Mouse (Mus musculus) myocyte (in vitro differentiated cells): ENCODE measurements around the gene Pcf11.

Source experiments
- CEBPB ChIP-seq: IDR thresholded peaks from 2 replicates; pipeline ENCODE4 v1.6.1; 2011; ENCODE audit warnings: mild to moderate bottlenecking, moderate library complexity; ENCODE audit not compliant: poor library complexity, insufficient read depth, severe bottlenecking
- E2F4 ChIP-seq: IDR thresholded peaks from one replicate; pipeline ENCODE4 v1.6.1; 2011; ENCODE audit warnings: mild to moderate bottlenecking, control low read depth, moderate library complexity; ENCODE audit not compliant: insufficient read depth
- MAX ChIP-seq: IDR thresholded peaks from one replicate; pipeline ENCODE4 v1.6.1; 2011; ENCODE audit warnings: low read depth, mild to moderate bottlenecking, control low read depth
- MYOD1 ChIP-seq, 3 experiments: IDR thresholded peaks; one replicate each; pipeline ENCODE4 v1.6.1; 2011; ENCODE audit warnings: control low read depth in 2 of 3, low read depth in 2 of 3, mild to moderate bottlenecking in 2 of 3, moderate library complexity in 1 of 3; ENCODE audit not compliant: insufficient read length in 2 of 3, control insufficient read depth in 1 of 3
- MYOG ChIP-seq, 3 experiments: IDR thresholded peaks; one replicate each; pipeline ENCODE4 v1.6.1; 2011; ENCODE audit warnings: control low read depth in 2 of 3, low read depth in 2 of 3, mild to moderate bottlenecking in 2 of 3; ENCODE audit not compliant: insufficient read length in 2 of 3, control insufficient read depth in 1 of 3, insufficient read depth in 1 of 3
- POLR2A ChIP-seq: IDR thresholded peaks from one replicate; pipeline ENCODE4 v1.6.1; 2011; ENCODE audit warnings: low read depth, mild to moderate bottlenecking, control low read depth, moderate library complexity; ENCODE audit not compliant: insufficient read length
- POLR2AphosphoS2 ChIP-seq: IDR thresholded peaks from one replicate; pipeline ENCODE4 v1.6.1; 2011; ENCODE audit warnings: low read depth, control low read depth; ENCODE audit not compliant: insufficient read length
- REST ChIP-seq: IDR thresholded peaks from one replicate; pipeline ENCODE4 v1.6.1; 2011; ENCODE audit warnings: mild to moderate bottlenecking, control low read depth, moderate library complexity; ENCODE audit not compliant: insufficient read depth, insufficient read length
- SRF ChIP-seq: IDR thresholded peaks from one replicate; pipeline ENCODE4 v1.6.1; 2011; ENCODE audit warnings: low read depth; ENCODE audit not compliant: control insufficient read depth, insufficient read length
- TCF12 ChIP-seq: IDR thresholded peaks from one replicate; pipeline ENCODE4 v1.6.1; 2011; ENCODE audit warnings: mild to moderate bottlenecking, control low read depth; ENCODE audit not compliant: poor library complexity, insufficient read depth, severe bottlenecking
- TCF3 ChIP-seq: IDR thresholded peaks from one replicate; pipeline ENCODE4 v1.6.1; 2011; ENCODE audit warnings: low read depth, control low read depth; ENCODE audit not compliant: insufficient read length
- USF1 ChIP-seq: IDR thresholded peaks from one replicate; pipeline ENCODE4 v1.6.1; 2011; ENCODE audit warnings: low read depth, mild to moderate bottlenecking, control low read depth, moderate library complexity

DNA sequence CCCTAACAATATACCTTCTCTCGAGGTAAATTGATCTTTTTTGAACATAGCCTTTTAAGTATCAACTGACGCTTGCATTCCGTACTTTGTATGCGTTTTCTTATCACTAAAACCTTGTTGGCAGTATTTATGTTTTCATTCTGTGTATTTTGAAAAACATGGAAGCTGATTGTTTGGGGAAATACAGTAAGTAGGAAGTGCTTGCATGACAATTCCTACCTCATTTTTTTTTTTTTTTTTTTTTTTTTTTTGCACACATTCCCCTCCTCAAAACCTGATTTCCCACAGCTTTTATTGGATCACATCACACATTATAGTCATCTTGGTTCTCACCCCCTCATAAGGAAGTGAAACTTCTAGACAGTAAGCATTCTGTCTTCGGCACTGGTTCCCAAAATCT lies 31.7 kb downstream of the Pcf11 start:
- TF ChIP-seq POLR2A, result no peak
- TF ChIP-seq SRF, result no peak
- TF ChIP-seq MAX, result no peak
- TF ChIP-seq MYOD1 (IDR thresholded peaks at IDR 0.05; ENCODE audit: control insufficient read depth in 1 of 3, insufficient read length in 2 of 3, low read depth in 2 of 3), result no peak
- no peak for TF ChIP-seq REST
- TF ChIP-seq TCF12, result no peak
- TF ChIP-seq CEBPB, result no peak
- no peak for TF ChIP-seq USF1
- no peak for TF ChIP-seq POLR2AphosphoS2
- TF ChIP-seq TCF3, result no peak
- TF ChIP-seq E2F4, result no peak
- TF ChIP-seq MYOG (IDR thresholded peaks at IDR 0.05; ENCODE audit: control insufficient read depth in 1 of 3, insufficient read depth in 1 of 3, insufficient read length in 2 of 3, low read depth in 2 of 3), result no peak
